Mouse (Mus musculus): ENCODE measurements around the gene Lbx1. TPM values are rescaled to one million over a fixed set of nuclear protein-coding genes. Genes with fewer than 3 reads are reported as not detected.

Lbx1 gene
- polyA plus RNA-seq, 1 experiment: not detected

GRCm38 (mm10) chr19:45194651-45195050 lies 41.0 kb downstream of the Lbx1 start:
- Histone ChIP-seq H3K36me3 (ENCODE audit: control insufficient read depth, insufficient read depth, low read length, poor library complexity, severe bottlenecking) (no peaks in the 10 kb centered on the region), H3K9ac (ENCODE audit: low read depth, poor library complexity, severe bottlenecking) (no peak overlapping the region), H3K27ac (ENCODE audit: insufficient read depth, low read length) (no peak overlapping the region), H3K9me3 (replicated peaks; ENCODE audit: control insufficient read depth, insufficient read depth, low read length, poor library complexity, severe bottlenecking) (peaks cover 12% of the 10 kb centered on the region; the same call in 1 of the 2 replicates), H3K4me1 (ENCODE audit: control insufficient read depth, insufficient read depth, low read length) (no peaks in the 10 kb centered on the region), H3K4me3 (ENCODE audit: low read depth, low read length) (no peak overlapping the region), H3K27me3 (ENCODE audit: control insufficient read depth, insufficient read depth, low read length, poor library complexity, severe bottlenecking) (no peaks in the 10 kb centered on the region)
- TF ChIP-seq POLR2A (IDR thresholded peaks at IDR 0.05; ENCODE audit: insufficient read depth, low read length) (no peak), CTCF (IDR thresholded peaks at IDR 0.05; ENCODE audit: low read depth, low read length) (no peak), EP300 (IDR thresholded peaks at IDR 0.05; ENCODE audit: insufficient read depth, low read depth, low read length) (no peak)

Other genes with a start within 250 kb of the Lbx1 start
- gene Sema4g, start 246.7 kb downstream of the Lbx1 start, polyA plus RNA-seq (2011; ENCODE audit: insufficient read depth, insufficient read length, low read depth, missing spikeins): 15.7 and 24.6 TPM in 2 replicates
- gene Twnk, start 230.1 kb downstream of the Lbx1 start, polyA plus RNA-seq (2011; ENCODE audit: insufficient read depth, insufficient read length, low read depth, missing spikeins): 23.2 and 24.5 TPM in 2 replicates
- 32.5 and 34.0 TPM in 2 replicates for gene Mrpl43, start 229.4 kb downstream of the Lbx1 start, polyA plus RNA-seq (2011; ENCODE audit: insufficient read depth, insufficient read length, low read depth, missing spikeins)
- 39.9 and 48.2 TPM in 2 replicates for gene Lzts2, start 221.4 kb downstream of the Lbx1 start, polyA plus RNA-seq (2011; ENCODE audit: insufficient read depth, insufficient read length, low read depth, missing spikeins)
- 0.97 and 1.3 TPM in 2 replicates for gene Pdzd7, start 190.1 kb downstream of the Lbx1 start, polyA plus RNA-seq (2011; ENCODE audit: insufficient read depth, insufficient read length, low read depth, missing spikeins)
- gene Sfxn3, start 188.3 kb downstream of the Lbx1 start, polyA plus RNA-seq (2011; ENCODE audit: insufficient read depth, insufficient read length, low read depth, missing spikeins): 13.4 and 15.6 TPM in 2 replicates
- 0.67 and 0.85 TPM in 2 replicates for gene Kazald1, start 160.6 kb downstream of the Lbx1 start, polyA plus RNA-seq (2011; ENCODE audit: insufficient read depth, insufficient read length, low read depth, missing spikeins)
- gene Tlx1, start 85.1 kb downstream of the Lbx1 start, polyA plus RNA-seq (2011; ENCODE audit: insufficient read depth, insufficient read length, low read depth, missing spikeins): not detected in 2 replicates
- gene Btrc, start 127.9 kb upstream of the Lbx1 start, polyA plus RNA-seq (2011; ENCODE audit: insufficient read depth, insufficient read length, low read depth, missing spikeins): 38.9 and 39.1 TPM in 2 replicates